Mouse (Mus musculus): ENCODE measurements around the gene Gm9008. TPM values are rescaled to one million over a fixed set of nuclear protein-coding genes. Genes with fewer than 3 reads are reported as not detected.
"Not testable (repeated sequence)": the region's sequence is repeated elsewhere in the genome, so short reads cannot be mapped to it uniquely, and the experiment has no call there.

Gene Gm9008
- under 1 TPM in 1 of 3 experiments, not detected in 2; 0.86 TPM for polyA plus RNA-seq (2017; shearing (Covaris generic))

- not testable (repeated sequence) for ATAC-seq
These were observed at the start of gene Gm9008 for GRCm38 (mm10) chr6:76497054-76497835. TSS of gene Gm9008 (minus strand) at chr6:76497784.

GRCm38 (mm10) chr6:76521975-76522641 is 24.5 kb upstream of the Gm9008 start:
- no peak for ATAC-seq

DNA sequence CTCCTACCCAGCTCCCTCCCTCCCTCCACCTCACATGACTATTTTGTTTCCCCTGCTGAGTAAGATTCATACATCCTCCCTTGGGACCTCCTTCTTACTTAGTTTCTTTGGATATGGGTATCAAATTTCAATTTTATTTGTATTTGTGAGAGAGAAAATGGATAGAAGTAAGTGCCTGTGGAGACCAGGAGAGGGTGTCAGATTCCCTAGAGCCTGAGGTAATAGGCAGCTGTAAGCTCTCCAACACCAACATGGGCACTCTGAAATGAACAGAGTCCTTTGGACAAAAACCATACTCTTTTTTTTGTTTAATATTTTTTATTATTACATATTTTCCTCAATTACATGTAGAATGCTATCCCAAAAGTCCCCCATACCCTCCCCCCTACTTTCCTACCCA is 12.6 kb upstream of the Gm9008 start:
- ATAC-seq, result no peak

GRCm38 (mm10) chr6:76496335-76496734 is 1.2 kb downstream of the Gm9008 start:
- not testable (repeated sequence) for ATAC-seq

- no peak for ATAC-seq
These were observed 29.4 kb downstream of the Gm9008 start for GRCm38 (mm10) chr6:76468194-76468593.
